Mouse (Mus musculus) ovary, postnatal 14 days (tissue): ENCODE results near the gene Gga1.
A peak's percentile ranks its signal among the peaks of the same experiment; 100 is the strongest.
"Not testable (repeated sequence)": the region's sequence is repeated elsewhere in the genome, so short reads cannot be mapped to it uniquely, and the experiment has no call there.

Experiments
- DNase-seq: peaks from one replicate; pipeline ENCODE4 v3.0.0; 2022; ENCODE audit warnings: low spot score

Gene Gga1

DNA sequence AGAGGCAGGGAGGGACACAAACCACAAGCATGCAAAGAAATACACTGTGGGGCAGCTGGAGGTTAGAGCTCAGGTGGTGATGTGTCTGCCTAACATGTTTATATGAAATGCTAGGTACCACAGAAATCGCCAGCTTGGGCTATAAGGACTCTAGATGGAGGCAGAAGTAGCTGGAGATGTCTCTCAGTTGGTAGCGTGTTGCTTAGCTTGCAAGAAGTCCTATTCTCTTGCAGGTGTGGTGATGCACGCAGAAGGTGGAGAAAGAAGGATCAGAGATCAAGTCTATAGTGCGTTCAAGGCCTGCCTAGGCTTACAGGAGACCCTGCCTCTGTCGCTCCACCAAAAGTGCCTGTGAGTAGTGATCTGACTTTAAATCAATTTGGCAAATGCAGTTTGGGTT lies 1.5 kb upstream of the Gga1 start:
- DNase-seq: no peak

DNA sequence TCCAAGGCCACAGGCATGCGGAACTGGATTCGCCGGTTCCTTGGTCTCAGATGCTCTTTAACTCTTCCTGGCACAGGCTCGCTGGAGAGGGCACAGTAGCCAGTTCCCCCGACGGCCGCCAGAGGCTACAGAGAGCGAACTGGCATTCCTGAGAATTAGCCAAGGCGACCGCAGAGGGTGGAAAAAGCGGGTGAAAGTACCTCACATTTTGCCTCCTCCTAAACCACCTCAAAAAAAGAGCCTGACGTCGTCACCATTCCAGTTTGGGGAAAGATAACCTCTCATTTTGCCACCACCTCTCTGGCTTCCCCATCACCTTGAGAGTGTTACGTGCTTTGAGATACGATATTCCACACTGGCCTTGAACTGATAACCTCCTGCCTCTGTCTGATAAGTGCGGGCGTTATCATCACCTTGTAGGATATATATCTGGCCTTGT lies 713 bp upstream of the Gga1 start:
- DNase-seq: peak; percentile 78

DNA sequence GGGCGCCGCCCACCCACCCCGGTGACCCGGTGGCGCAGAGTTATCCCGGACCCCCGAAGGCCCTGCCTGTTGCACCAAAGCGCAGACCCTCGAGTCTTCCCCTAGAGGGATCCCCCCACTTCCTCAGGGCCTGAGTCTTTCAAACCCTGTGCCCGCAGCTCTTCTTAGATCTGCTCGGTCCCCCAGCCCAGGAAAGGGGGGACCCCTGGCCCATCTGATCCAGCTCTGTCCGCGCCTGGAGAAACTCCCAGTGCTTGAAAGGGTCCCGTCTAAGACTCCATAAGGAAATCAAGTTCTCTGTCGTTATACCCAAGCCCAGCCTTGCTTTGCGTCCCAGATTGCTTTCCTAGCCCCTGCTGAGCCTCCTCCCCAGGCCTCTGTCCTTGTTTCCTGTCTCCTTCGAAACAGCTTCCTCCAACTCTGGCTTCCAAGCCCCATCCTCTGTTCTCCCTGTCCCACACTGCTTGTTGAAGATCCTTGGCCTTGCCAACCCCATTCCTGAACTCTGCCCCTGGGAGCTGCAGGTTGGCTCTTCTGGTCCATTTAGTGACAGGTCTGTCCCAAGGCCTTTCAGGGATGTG lies 910 bp downstream of the Gga1 start:
- DNase-seq: no peak

DNA sequence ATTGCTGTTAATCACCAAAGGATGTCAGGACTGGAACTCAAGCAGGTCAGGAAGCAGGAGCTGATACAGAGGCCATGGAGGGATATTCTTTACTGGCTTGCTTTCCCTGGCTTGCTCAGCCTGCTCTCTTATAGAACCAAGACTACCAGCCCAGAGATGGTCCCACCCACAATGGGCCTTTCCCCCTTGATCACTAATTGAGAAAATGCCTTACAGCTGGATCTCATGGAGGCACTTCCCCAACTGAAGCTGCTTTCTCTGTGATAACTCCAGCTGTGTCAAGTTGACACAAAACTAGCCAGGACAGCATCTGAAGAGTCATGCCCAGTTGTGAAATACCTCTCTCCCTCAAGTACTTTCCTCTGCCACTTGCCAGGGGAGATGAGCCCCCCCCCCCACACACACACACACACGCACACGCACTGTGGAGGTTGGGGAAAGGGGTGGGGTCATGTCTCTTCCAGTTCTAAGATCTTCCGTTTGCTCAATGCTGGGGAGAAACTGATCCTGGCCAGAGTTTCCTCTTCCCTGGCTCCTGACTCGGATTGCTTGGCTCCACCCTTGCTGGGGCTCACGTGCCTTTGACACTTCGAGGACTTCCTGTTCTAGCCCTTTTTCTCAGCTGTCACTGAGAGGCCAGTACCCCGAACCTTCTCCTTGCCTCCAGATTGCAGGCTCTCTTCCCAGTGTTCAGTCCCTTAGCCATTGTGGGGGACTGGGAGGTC lies 2.0 kb downstream of the Gga1 start:
- DNase-seq: not testable (repeated sequence)

DNA sequence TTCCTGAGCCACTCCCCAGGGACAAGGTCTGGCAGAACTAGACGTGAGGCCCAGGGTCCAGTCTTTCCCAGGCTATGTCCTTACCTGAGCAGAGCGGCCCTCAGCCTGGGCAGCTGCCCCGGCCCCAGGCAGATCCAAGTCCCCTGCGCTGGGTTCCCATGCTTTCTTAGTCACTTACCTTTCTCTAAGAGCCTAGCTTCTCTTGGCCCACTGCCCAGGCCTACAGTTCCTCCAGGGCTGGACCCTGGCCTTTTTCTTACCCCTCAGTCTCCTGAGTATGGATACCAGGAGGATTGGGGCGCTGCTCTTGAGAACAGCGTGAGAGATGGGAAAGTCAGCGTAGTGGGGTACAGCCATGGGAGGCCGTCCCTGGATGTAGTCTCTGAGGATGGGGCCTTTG lies 3.4 kb downstream of the Gga1 start:
- DNase-seq: no peak

DNA sequence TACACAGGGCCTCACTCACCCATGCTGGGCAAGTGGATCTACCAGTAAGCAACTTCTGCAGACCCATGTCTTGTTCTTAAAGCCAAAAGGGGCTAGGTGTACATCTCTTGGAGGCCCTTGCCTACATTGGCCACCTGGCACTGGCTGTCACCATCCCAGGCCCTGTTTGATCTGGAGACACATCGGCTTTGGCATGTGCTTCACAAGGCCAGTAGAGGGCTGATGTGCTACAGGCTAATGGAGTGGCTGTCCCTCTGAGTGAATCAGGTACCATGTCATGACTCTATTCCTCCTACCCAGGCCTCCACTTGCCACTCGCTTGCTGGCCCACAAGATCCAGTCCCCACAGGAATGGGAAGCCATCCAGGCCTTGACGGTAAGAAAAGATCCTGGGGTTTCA lies 4.8 kb downstream of the Gga1 start:
- DNase-seq: no peak

DNA sequence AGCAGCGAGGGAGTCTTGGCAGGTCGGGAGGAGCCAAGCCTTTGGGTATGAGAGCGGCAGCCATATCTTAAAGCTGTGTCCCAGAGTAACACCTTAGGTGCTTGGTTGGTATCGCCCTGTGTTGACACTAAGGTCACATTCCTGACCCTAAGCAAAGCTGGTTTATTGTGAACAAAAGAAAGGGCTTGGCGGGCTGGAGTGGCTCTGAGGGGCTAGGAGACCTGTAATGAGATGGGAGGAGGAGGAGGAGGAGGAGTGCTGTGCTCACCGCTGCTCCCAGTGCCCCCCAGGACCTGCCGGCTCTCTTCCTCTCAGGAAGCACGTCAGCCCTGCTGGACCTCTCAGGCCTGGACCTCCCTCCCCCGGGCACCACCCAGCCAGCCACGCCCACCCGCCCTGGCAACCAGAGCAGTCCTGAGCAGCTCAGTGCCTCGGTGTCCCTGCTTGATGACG lies 12.4 kb downstream of the Gga1 start:
- DNase-seq: no peak

DNA sequence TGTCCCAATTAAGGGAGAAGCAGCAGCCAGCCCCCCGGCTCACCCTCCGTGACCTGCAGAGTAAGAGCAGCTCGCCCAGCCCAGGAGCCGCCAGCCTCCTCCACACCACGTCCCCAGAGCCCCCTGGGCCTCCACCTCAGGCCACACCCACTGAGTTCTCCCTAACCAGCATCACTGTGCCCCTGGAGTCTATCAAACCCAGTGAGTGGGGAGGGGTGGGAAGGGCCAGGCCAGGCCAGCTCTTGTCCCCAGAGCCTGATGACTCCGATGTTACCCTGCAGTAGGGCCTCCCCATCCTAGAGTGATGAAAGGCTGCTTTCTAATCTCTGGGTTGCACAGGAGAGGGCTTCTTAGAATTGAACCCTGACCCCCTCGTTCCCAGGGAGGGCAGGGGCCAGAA lies 15.4 kb downstream of the Gga1 start:
- no peak for DNase-seq

DNA sequence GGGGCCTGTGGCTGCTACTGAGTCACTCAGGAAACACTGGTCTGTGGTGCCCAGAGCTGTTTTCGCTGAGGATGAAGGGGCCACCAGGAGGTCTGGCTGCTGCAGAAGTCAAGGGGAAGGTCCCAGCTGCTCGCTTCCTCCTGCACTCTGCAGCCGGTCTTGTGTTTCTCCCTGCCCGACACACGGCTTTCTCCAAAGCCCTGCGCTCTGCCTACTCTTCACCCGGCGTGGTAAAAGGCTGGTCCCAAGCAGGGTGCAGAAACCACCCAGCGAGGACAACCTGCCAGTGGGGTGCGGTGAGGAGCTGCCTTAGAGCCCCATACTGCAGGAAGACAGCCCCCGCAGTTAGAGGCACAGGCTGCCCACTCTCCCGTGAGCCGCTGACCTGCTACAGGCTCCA lies 17.7 kb downstream of the Gga1 start:
- DNase-seq: no peak

DNA sequence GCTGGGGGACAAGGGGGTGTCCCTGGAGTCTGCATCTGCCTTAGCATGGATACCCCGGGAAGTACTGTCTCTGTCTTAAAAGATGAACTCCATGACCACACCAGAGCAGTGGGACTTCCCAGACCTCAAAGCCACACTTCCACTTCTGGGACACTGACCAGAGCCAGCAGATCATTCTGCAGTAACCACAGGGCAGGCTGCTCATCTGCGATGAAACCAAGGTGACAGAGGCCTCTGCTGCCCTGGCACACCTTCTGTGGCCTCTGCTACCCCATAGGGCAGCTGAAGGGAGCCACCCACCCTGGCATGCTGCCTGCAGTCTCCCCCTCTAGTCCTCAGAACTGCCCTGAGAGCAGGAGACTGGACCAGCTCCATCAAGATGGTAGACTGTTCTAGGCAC lies 18.8 kb downstream of the Gga1 start:
- no peak for DNase-seq

DNA sequence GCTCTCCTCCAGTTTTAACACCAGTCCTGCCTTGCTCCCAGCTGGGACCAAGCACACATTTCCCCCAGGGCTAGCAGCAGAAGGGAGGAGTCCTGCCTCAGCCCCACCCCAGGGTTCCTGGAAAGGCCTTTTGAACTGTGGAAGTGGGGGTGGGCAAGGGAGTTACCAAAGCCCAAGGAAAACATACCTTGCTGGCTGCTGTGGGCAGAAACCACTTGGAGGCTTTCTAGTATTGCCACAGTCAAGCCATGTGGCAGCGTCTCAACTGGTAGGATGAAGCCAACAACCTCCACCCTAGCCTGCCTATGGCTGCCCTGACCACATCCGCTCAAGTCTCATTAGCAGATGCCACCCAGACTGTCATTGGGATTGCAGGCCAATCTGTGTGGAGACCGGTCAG lies 19.2 kb downstream of the Gga1 start:
- no peak for DNase-seq

DNA sequence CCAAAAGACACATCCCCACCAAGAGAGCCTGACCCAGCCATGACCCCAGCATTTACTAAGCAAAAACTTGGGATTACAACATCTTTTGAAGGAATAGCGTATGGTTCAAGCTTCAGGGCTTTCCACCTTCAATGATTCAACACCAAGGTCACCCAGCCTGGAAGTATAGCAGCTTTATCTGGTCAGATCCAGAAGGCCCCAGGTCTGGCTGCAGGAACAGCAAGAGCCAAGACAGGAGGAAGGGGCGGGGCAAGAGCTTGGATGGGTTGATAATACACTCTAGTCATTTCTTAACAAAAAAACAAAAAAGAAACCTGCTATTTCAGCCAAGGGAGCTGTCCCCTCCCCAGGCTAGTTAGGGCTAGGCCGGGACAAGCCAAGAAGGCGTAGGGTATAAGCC lies 20.5 kb downstream of the Gga1 start:
- no peak for DNase-seq

DNA sequence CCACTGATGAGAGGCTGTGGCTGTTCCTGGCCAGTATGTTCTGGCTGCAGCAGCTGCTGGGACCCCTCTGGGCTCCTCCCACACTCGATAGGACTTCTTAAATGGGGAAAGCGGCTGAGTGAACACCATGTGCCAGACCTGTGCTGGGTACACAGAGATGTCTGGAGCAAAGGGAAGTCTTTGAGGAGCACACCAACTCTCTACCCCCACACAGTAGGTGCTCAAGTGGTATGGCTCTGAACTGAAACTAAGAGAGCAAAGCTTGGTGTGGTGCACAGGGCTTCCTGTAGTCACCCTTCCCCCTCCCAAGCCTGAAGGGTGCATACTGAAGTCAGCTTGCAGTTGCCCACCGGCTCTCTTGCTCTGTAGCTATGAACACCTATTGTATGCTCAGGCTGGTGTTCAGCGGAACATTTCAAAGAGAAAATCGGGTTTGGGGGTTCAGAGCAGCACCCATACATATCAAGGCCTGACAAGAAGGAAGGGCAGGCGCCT lies 21.6 kb downstream of the Gga1 start:
- no peak for DNase-seq

DNA sequence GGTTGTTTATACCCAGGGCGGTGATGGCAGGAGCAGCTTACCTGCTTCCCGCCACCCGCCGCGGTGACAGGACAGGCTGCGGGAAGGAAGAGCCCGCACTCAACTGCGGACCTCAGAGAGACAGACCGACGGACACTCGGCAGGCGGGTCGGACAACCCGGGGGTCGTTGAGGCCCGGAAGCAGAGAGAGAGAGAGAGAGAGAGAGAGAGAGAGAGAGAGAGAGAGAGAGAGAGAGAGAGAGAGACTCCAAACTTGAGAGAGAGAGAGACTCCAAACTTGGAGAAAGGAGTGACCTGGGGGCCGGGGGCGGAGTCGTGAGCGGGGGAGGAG lies 22.4 kb downstream of the Gga1 start, which contains the start of gene Gm49510:
TSS of gene Gm49510 (plus strand) at position 259 of the 331 bp plus-strand sequence.
- DNase-seq: no peak

DNA sequence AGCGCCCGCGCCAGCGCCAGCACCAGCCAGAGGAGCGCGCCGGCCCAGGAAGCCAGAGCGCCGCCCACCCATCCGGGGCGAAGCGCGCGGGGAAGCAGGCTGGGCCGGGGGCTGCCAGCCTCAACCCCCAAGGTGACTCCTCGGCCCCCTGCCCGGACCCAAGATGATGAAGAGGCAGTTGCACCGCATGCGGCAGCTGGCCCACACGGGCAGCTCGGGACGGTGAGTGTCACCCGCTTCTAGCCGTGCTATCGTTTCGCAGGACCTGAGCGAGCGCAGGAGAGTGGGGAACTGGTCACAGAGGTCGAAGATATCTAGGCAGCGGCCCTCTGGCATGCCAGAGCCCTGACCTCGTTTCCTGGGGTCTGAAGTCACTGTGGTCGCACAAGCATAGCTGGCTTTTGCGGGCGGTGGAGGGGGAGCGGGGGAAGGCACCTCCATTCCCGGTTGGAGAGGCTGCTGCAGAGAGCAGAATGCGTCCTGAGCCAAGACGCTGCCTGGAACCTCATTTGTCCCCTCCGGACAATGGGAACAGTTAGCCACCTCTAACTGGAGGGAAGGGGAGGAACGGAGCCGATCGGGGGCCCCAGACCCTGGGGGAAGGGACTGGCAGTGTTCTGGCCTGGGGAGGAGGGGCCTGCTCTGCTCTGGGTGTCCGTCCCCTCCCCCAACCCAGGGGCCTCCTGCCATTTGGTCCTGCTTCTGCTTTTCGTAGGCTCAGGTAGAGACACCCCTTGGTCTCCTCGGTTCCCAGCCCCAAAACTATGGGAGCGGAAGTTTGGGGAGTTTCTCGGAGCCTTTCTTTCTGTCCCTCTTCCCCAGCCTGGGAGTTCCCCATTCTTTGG lies 23.0 kb downstream of the Gga1 start, which contains the start of gene Sh3bp1:
TSS of gene Sh3bp1 (plus strand) at position 29 of the 845 bp plus-strand sequence.
- no peak for DNase-seq

DNA sequence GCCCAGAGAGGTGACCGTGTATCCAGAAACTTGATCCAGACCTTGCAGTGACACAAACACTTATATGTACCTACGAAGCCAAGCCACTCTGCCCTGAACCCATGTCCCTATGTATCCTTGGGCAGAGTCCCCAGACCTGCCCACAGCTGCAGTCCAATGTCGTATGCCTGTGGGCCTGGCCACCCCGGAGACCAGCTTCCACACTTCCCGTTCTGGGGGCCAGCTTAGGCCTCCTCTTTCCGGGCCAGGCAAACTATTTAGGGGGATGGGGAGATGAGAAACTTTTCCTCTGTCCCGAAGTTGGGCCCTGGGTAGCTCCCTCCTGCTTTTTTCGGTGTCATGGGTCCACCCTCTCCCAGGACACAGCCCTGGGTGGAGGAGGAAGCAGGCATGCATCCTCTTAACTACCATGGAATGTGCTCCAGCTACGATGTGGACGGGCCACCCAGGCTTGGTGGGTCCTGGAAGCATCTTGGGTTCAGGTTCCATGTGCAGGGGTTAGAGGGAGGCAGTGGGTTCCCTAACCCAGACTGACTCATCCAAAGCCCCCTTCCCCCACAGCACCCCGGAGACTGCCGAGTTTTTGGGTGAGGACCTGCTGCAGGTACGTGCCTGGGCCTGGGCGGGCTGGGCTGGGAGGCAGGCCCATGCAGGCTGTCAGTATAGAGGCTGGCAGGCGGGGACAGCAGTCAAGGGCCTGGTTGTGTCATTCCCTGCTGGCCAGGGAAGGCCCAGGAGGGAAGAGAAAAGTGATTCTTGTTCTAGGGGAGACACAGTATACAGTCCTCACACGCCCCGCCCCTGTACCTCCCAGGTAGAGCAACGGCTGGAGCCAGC lies 23.8 kb downstream of the Gga1 start:
- DNase-seq: no peak

DNA sequence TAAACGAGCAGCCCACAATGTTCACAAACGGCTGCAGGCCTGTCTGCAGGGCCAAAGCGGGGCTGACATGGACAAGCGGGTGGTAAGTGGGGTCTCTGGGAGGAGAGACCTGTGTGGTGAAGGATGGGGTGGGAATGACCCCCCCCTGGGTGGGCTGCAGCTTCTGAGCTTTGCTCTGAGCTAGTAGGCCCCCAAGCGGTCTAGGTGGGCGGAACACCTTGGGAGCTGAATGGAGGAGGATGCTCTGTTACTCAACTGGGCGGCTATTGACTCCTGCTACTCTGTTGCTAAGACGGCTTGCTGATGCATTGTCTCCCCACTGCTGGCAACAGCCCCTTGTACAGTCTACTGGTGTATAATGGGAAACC lies 24.4 kb downstream of the Gga1 start:
- DNase-seq: no peak

DNA sequence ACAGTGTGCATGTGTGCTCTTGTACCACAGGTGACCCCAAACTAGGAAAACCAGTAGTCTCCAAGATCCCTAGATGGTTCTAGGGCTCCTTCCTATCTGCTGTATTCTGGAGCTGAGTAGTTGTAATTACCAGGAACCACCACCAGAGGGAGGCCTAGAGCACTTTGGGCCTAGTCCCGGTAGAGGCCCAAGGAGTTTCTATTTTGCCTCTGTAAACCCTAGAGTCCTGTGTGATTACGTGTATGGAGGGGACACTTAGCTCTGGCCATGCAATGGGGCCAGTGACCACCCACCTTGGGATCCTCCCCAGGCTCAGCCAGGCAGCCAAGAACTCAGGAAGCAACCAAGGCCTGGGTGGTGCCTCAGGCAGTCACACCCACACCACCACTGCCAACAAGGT lies 26.3 kb downstream of the Gga1 start:
- peak; percentile 85 for DNase-seq

DNA sequence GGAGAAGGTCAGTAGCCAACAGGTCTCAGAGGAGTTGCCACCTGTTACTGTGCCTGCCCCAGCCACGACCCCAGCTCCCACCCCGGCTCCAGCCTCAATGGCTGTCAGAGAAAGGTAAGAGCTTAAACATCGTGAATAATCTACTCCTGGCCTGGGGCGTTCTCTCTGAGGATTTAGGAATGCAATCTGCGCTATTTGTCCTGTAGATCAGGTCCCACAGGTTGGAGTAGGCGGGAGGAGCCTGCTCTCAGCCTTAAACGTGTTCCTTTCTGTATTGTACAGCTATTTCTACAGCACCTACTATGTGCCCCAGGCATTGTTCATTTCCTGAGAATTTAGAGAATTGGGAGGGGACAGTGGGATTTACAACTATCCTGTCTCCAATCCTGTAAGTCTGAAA lies 31.4 kb downstream of the Gga1 start:
- DNase-seq: no peak

DNA sequence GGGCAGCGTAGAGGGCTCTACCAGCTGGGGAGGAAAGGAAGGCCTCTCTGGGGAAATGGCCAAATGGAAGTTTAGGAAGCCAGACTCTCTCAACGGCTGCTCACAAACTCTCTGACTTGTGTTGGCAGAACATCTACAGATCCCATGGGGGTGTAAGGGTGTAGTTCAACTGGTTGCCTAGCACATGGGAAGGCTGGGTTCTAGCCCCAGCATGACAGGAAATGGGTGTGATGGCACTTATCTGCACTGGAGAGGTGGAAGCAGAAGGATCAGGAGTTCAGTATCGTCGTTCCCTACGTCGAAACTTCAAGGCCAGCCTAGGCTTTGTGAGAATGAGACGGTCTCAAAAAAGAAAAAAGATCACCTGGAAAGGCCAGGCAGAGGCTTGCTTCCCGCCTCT lies 32.0 kb downstream of the Gga1 start:
- DNase-seq: no peak

DNA sequence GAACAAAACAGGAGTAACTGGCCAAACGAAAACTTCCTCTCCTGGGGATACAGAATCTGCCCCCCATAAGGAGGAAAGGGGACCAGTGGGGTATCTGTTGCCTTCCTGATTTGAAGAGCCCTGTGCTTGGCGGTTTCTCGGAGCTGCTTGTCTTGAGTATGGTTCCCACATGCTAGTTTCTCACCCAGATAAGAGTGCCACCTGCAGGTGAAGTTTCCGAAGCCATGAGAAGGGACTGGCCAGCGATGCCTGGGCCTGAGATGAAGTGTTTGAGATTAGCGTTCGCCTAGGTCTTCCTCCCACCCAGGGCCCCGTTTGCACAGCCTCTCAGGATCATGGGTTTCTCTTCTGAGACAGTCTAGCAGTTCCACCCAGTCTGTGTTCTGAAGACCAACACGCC lies 35.0 kb downstream of the Gga1 start:
- no peak for DNase-seq

DNA sequence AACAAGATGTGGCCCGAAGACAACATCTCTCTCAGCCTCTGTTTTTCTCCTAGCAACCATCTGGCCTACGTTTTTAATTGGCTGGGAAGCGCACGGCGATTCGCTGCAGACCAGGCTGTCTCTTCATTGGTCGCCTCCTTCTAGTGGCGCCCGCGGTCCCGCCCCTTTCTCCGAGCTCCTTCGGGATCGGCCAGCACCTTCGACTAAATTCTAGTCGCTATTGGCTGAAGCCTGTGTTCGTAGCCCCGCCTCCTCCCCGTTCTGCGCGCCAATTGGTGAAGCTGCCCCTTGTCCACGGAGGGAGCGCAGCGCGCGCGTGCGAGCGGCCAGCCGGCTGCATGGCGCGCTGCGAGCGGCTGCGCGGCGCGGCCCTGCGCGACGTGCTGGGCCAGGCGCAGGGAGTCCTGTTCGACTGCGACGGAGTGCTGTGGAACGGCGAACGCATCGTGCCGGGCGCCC lies 36.7 kb downstream of the Gga1 start, which contains the start of gene Pdxp:
TSS of gene Pdxp (plus strand) at position 288 of the 459 bp plus-strand sequence.
- peak; percentile 83 for DNase-seq
